Mouse (Mus musculus): Measurements from ENCODE around the gene T2.

DNA sequence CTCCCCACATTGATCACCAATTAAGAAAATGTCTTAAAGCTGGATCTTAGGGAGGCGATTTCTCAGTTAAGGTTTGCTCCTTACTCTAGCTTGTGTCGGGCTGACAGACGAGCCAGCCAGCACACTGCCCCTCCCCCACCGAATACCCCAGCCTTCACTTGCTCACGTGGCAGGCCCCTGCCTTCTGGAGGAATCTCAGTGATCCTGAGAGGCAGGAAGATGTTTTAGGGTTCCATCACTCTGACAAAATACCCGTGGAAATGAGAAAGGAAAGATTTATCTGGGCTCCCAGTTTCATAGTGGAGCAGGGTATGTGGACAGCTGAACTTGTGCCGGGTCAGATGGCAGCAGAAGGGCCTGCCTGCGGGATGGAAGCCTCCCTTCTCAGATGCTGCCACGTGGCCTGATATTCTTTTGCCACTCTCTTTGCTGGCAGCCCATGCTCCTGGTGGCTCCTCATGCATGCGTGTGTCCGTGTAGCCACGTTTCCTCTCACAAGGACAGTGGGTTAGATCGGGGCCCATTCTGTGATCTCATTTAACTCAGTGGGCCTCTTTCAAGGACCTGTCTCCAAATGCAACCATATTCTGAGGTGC is 14.9 kb downstream of the T2 start:
- TF ChIP-seq CTCF (IDR thresholded peaks at IDR 0.05; ENCODE audit: extremely low read depth, insufficient read depth, insufficient read length, insufficient replicate concordance) (no peak), POLR2A (IDR thresholded peaks at IDR 0.05; ENCODE audit: low read depth, low read length) (no peak)
